Mouse (Mus musculus): ENCODE measurements at regions not wholly inside any gene's neighbourhood (a gene's known extent, or its start where the extent isn't known, plus 50 kb on each side); places are given as distances from the start of the nearest gene placed in this dataset.

GRCm38 (mm10) chr10:81996742-81997536 lies 51.0 kb upstream of the Zfp873 start:
- peak; percentile 69 for DNase-seq (ENCODE audit: extremely low spot score, low spot score)
